Mouse (Mus musculus) kidney, embryonic 16.5 days (tissue): ENCODE measurements at regions not wholly inside any gene's neighbourhood (a gene's known extent, or its start where the extent isn't known, plus 50 kb on each side); places are given as distances from the start of the nearest gene placed in this dataset.

Source experiments
- ATAC-seq: fragments of 200-750 bp; cut with Nextera tagmentation; 2 replicates; pipeline ENCODE4 v1.8.0; 2017; ENCODE audit warnings: moderate TSS enrichment; ENCODE audit not compliant: low FRiP score, low TSS enrichment
- H3K27ac ChIP-seq: fragments of 300-500 bp; sonication (generic); 2 replicates; pipeline ENCODE4 v1.5.1; 2014; ENCODE audit warnings: low read length
- H3K27me3 ChIP-seq: fragments of 300-500 bp; sonication (generic); 2 replicates; pipeline ENCODE4 v1.6.1; 2014; ENCODE audit warnings: low read length, control low read depth, mixed read lengths; ENCODE audit not compliant: insufficient read depth
- H3K36me3 ChIP-seq: fragments of 300-500 bp; sonication (generic); 2 replicates; pipeline ENCODE4 v1.6.1; 2014; ENCODE audit warnings: low read length, control low read depth, mixed read lengths; ENCODE audit not compliant: insufficient read depth
- H3K4me1 ChIP-seq: fragments of 300-500 bp; sonication (generic); 2 replicates; pipeline ENCODE4 v1.6.1; 2014; ENCODE audit warnings: low read length, control low read depth, mixed read lengths; ENCODE audit not compliant: insufficient read depth
- H3K4me2 ChIP-seq: fragments of 300-500 bp; sonication (generic); replicated peaks from 2 replicates; pipeline ENCODE4 v1.6.1; 2014; ENCODE audit warnings: low read depth, low read length
- H3K4me3 ChIP-seq: fragments of 300-500 bp; sonication (generic); 2 replicates; pipeline ENCODE4 v1.5.1; 2014; ENCODE audit warnings: mild to moderate bottlenecking, low read length
- H3K9ac ChIP-seq: fragments of 300-500 bp; sonication (generic); replicated peaks from 2 replicates; pipeline ENCODE4 v1.6.1; 2014; ENCODE audit warnings: low read length
- H3K9me3 ChIP-seq: fragments of 300-500 bp; sonication (generic); 2 replicates; pipeline ENCODE4 v1.6.1; 2016; ENCODE audit warnings: low read length, control low read depth
- WGBS: fragments of 180-500 bp; shearing (Covaris S2); extraction: QIAGEN DNeasy Blood & Tissue Kit; methylation state at CpG from one replicate; pipeline ENCODE4 v1.1.7; 2014; 5-methylcytosine and 5-hydroxymethylcytosine counted together

DNA sequence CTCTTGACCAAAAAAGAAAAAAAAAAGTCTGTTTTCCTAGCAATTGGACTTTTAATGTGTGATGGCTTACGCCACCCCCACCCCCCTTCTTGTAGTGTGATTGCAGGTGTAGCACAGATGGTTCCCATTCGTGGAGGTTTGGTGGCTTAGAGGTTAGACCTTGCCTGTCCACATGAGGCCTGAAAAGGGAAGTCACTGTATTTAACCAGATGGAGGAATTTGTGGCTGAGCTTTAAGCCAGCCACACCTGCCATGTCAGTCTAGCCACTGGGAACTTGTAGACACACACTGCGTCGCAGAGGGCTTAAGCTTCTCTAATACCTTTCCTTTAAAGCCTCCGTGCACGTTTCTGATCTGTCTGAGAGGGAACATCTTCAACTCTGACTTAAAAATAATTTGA lies 229.0 kb downstream of the Kcnrg start:
- WGBS: 55% methylated on average over 6 of the region's 6 CpGs
- Histone ChIP-seq H3K4me1 (peaks cover 6% of the 10 kb centered on the region; the same call in 1 of the 2 replicates), H3K27ac (peak overlapping the region; percentile 22; the same call in 1 of the 2 replicates), H3K9me3 (no peaks in the 10 kb centered on the region), H3K4me3 (no peak overlapping the region), H3K9ac (no peak overlapping the region), H3K4me2 (no peak overlapping the region), H3K27me3 (no peaks in the 10 kb centered on the region), H3K36me3 (no peaks in the 10 kb centered on the region)
- peak; percentile 57 for ATAC-seq

DNA sequence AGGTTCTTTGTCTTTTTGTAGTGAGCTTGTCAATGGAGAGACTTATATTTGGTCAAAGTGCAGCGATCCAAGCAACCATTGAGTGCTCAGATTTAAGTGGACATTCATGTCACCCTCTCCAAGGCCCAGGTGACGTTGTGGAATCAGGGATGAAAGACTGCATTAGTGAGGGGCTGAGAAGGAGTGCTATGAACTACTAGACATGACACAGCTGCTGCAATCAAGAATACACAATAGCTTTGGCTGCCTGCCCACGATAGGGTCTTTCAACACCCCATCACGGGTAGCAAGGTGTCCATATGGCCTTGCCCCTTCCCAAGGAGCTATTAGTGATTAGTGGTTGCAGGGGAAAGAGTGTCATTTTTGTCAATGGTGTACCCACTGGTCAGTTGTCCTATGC lies 229.7 kb downstream of the Kcnrg start:
- H3K27me3 ChIP-seq: no peaks in the 10 kb centered on the region
- H3K9ac ChIP-seq: no peak overlapping the region
- H3K9me3 ChIP-seq: no peaks in the 10 kb centered on the region
- H3K4me3 ChIP-seq: no peak overlapping the region
- H3K4me1 ChIP-seq: peaks cover 6% of the 10 kb centered on the region; the same call in 1 of the 2 replicates
- no peak for ATAC-seq
- H3K27ac ChIP-seq: peak overlapping the region; percentile 22; the same call in 1 of the 2 replicates
- H3K4me2 ChIP-seq: no peak overlapping the region
- 60% methylated on average over 4 of the region's 4 CpGs for WGBS
- H3K36me3 ChIP-seq: no peaks in the 10 kb centered on the region

DNA sequence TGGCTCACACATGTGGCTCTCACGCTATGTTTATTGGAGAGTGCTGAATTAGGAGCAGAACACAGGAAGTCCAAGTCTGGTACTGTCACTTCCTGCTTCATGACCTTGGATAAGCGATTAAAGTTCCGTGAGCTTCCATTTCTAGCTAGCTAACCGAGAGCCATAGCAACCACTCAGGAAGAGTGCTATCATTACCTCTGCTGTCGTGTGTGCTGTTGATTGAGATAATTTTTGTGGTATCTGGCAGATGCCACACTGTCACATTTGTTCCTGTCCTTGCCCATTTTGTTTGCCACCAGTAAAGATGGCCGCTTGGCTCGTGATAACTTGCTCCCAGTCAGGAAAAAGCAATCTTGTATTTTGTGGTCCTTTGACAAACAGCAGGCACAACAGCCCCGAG lies 230.6 kb downstream of the Kcnrg start:
- WGBS: 70% methylated on average over 8 of the region's 8 CpGs
- Histone ChIP-seq H3K4me3 (no peak overlapping the region), H3K36me3 (no peaks in the 10 kb centered on the region), H3K9ac (no peak overlapping the region), H3K4me2 (no peak overlapping the region), H3K27me3 (no peaks in the 10 kb centered on the region), H3K4me1 (peaks cover 6% of the 10 kb centered on the region; the same call in 1 of the 2 replicates), H3K27ac (no peak overlapping the region), H3K9me3 (no peaks in the 10 kb centered on the region)
- no peak for ATAC-seq

DNA sequence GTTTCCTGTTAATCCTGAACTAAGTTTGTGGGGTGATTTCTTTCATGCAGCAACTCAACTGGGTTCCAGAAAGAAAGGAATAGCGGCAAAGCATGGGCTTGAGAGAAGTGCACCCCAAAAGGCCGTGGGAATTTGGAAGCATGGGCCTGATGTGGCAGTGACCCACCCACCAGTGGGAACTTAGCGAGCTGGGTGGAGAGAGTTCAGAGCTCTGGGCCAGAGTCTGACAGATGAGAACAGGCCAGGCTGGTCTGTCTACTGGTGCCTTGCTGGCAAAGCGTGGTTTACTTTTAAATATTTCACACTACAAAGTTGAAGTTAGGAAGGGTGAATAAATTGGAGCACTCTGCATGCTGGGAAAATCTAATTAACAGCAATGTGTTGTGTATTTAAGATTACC lies 235.2 kb downstream of the Kcnrg start:
- Histone ChIP-seq H3K4me3 (no peak overlapping the region), H3K4me1 (no peaks in the 10 kb centered on the region), H3K27me3 (no peaks in the 10 kb centered on the region), H3K9ac (no peak overlapping the region), H3K36me3 (no peaks in the 10 kb centered on the region), H3K9me3 (no peaks in the 10 kb centered on the region), H3K4me2 (no peak overlapping the region), H3K27ac (no peak overlapping the region)
- WGBS: 88% methylated on average over 4 of the region's 4 CpGs
- no peak for ATAC-seq

DNA sequence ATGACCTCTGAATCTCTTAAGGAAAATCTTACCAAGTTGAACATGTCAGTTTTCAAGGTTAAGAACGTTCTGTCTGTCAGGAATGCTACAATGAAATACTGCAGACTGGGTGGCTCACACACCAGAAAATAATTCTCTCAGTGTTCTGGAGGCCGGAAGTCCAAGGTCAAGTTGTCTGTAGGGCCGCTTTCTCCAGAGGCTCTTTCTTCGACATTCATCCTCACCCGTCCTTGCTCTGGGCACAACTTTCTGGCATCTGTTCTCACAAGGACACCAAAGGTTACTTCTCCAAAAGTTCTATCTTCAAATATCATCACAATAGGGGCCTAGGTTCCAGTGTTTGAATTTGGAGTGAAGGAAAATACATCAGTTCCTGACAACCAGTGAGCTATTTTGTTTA lies 239.2 kb downstream of the Kcnrg start:
- H3K9me3 ChIP-seq: no peaks in the 10 kb centered on the region
- H3K4me1 ChIP-seq: no peaks in the 10 kb centered on the region
- ATAC-seq: no peak
- no peaks in the 10 kb centered on the region for H3K27me3 ChIP-seq
- no peaks in the 10 kb centered on the region for H3K36me3 ChIP-seq
- H3K27ac ChIP-seq: no peak overlapping the region
- 68% methylated on average over 5 of the region's 5 CpGs for WGBS
- no peak overlapping the region for H3K4me3 ChIP-seq
- no peak overlapping the region for H3K9ac ChIP-seq
- H3K4me2 ChIP-seq: no peak overlapping the region

DNA sequence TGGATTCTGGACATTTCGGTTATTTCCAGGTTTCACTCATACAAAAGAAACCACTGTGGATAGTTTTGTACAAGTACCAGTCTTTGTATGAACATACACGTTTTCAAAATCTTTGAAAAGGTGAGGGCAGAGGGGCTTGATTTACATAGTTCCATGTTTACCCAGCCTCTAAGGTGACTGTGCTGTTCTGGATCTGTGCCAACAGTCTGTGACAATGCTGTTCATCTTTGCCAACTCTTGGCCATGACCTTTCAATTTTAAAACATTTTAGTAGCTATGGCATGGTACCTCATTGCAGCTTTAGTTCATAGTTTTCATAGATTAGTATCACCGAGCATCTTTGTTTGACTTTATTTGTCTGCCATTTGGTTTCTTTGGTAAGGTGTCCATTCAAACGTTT lies 243.0 kb downstream of the Kcnrg start:
- no peak overlapping the region for H3K4me3 ChIP-seq
- WGBS: 82% methylated on average over 4 of the region's 4 CpGs
- no peak overlapping the region for H3K27ac ChIP-seq
- H3K9ac ChIP-seq: no peak overlapping the region
- H3K4me1 ChIP-seq: no peaks in the 10 kb centered on the region
- no peak overlapping the region for H3K4me2 ChIP-seq
- no peaks in the 10 kb centered on the region for H3K9me3 ChIP-seq
- no peaks in the 10 kb centered on the region for H3K27me3 ChIP-seq
- ATAC-seq: no peak
- no peaks in the 10 kb centered on the region for H3K36me3 ChIP-seq

DNA sequence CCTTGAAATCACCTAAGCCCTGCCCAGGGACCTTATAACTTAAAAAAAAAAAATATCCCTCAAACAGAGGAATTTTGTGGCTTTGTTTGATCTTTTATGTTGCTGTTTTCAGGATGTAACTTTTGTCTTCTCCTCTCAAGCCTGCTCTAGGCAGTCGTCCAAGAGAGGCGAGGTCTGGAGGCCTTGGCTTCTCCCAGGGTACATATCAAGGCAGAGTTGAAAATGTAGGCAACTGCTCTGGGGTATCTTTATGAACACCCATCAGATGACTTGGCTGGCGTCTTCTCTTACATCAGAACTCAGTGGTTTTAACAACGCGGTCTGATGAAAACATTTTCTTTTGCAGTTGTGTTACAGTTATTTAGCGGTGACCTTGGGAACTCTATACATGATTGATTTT lies 250.4 kb downstream of the Kcnrg start:
- Histone ChIP-seq H3K9me3 (no peaks in the 10 kb centered on the region), H3K4me3 (no peak overlapping the region), H3K27me3 (no peaks in the 10 kb centered on the region), H3K4me1 (no peaks in the 10 kb centered on the region), H3K9ac (no peak overlapping the region), H3K4me2 (no peak overlapping the region), H3K36me3 (no peaks in the 10 kb centered on the region), H3K27ac (no peak overlapping the region)
- ATAC-seq: no peak
- WGBS: 67% methylated on average over 6 of the region's 6 CpGs

DNA sequence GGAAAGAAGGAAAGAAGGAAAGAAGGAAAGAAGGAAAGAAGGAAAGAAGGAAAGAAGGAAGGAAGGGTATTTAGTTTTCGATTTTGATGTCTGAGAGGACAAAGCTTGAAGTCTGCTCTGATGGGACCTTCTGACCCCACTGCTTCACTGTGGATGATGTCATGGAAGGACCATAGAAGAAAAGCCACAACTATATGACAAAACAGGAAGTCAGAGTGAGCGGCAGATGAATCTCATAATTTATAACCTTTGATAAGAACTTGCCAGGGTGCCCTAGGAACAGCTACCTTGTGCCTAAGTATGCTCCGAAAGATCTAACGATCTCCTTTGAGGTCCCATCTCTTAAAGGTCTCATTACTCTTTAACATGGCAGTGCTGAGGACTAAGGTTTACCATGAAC lies 253.4 kb downstream of the Kcnrg start:
- H3K36me3 ChIP-seq: no peaks in the 10 kb centered on the region
- no peak overlapping the region for H3K9ac ChIP-seq
- no peak overlapping the region for H3K27ac ChIP-seq
- no peaks in the 10 kb centered on the region for H3K27me3 ChIP-seq
- ATAC-seq: no peak
- H3K4me3 ChIP-seq: no peak overlapping the region
- 85% methylated on average over 4 of the region's 4 CpGs for WGBS
- H3K4me1 ChIP-seq: peaks cover 5% of the 10 kb centered on the region; the same call in 1 of the 2 replicates
- no peaks in the 10 kb centered on the region for H3K9me3 ChIP-seq
- H3K4me2 ChIP-seq: no peak overlapping the region

DNA sequence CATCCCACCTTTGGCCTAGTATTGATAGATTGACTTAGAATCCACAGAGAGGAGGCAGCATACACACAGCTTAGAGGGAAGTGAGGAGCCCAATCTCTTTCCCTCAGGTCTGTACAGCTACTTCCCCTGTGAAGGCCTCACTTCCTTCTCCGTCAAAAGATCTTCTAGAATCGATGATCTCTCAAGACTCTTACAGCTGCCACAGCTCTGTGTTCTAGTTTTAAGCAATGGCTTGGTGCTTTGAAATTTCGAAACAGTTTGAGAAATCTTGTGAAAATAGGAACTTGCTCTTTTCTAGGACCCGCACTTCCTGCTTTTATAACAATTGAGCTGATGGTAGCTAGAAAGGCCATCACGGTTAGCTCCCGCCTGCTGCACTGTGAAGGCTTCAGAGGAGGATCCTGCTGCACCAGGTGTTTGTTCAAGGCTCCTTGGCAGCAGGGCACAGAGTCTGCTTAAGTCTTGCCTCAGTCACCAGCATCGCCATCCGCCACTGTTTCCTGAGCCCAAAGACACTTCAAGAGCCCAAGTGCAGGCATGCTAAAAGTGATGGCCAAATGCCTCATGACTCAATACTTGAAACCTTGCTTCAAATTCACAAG lies 254.2 kb downstream of the Kcnrg start:
- H3K9ac ChIP-seq: no peak overlapping the region
- H3K4me3 ChIP-seq: no peak overlapping the region
- 91% methylated on average over 8 of the region's 8 CpGs for WGBS
- no peaks in the 10 kb centered on the region for H3K36me3 ChIP-seq
- H3K4me1 ChIP-seq: peaks cover 13% of the 10 kb centered on the region
- H3K4me2 ChIP-seq: no peak overlapping the region
- no peaks in the 10 kb centered on the region for H3K27me3 ChIP-seq
- H3K27ac ChIP-seq: no peak overlapping the region
- no peak for ATAC-seq
- no peaks in the 10 kb centered on the region for H3K9me3 ChIP-seq

DNA sequence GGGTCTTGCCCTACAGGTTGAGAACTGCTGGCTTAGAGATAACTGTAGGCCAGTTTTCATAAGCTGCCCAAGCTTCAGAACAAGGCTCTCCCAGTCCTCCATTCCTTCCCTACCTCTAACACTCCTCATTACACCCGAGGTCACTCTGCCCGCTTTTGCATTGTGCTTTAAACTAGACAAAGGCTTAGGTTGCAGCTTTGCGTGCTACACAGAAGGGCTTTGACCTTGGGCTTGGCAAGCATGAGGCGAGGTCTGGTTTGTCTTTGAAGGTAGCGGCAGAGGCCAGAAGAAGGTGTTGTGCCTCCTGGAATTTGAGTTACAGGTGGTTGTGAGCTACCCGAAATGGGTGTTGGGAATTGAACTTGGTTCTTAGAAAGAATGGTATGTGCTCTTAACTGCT lies 255.7 kb downstream of the Kcnrg start:
- no peak for ATAC-seq
- H3K27me3 ChIP-seq: no peaks in the 10 kb centered on the region
- no peaks in the 10 kb centered on the region for H3K36me3 ChIP-seq
- 88% methylated on average over 6 of the region's 6 CpGs for WGBS
- H3K9ac ChIP-seq: no peak overlapping the region
- H3K4me2 ChIP-seq: no peak overlapping the region
- no peak overlapping the region for H3K4me3 ChIP-seq
- H3K27ac ChIP-seq: no peak overlapping the region
- H3K9me3 ChIP-seq: no peaks in the 10 kb centered on the region
- H3K4me1 ChIP-seq: peaks cover 13% of the 10 kb centered on the region
